Mouse (Mus musculus): ENCODE results near the gene Prpf40b. TPM values are rescaled to one million over a fixed set of nuclear protein-coding genes. Genes with fewer than 3 reads are reported as not detected.

The Prpf40b gene
- total and polyA plus RNA-seq, 3 experiments = 24.7 to 46.4 TPM; not detected in 1

DNA sequence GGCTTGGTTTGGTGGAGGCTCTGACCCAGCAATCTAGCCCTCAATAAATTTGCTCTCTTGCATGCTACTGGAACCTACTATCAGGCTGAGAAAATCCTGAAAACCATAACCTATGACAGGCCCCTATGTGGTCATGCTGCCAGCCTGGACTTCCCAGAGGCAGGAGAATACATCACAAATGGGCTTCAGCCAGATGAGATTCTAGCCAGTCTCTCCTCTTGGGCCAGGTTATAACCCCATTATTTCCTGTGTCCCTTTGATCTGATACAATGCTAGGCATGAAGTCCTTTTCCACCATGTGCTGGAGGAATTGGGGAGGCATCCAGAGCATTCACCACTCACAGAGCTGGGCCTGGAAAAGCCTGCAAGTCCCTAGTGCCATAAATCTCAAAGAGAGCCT, 37.2 kb downstream of the Prpf40b start:
- peaks cover 9 to 35% of the 10 kb centered on the region in 2 experiments for H3K4me1 ChIP-seq (ENCODE audit: control insufficient read depth in 1 of 2, insufficient read depth in 2 of 2, low read length in 2 of 2)
- H3K9ac ChIP-seq (ENCODE audit: control insufficient read depth, low read depth, low read length, poor library complexity, severe bottlenecking) = no peak overlapping the region

DNA sequence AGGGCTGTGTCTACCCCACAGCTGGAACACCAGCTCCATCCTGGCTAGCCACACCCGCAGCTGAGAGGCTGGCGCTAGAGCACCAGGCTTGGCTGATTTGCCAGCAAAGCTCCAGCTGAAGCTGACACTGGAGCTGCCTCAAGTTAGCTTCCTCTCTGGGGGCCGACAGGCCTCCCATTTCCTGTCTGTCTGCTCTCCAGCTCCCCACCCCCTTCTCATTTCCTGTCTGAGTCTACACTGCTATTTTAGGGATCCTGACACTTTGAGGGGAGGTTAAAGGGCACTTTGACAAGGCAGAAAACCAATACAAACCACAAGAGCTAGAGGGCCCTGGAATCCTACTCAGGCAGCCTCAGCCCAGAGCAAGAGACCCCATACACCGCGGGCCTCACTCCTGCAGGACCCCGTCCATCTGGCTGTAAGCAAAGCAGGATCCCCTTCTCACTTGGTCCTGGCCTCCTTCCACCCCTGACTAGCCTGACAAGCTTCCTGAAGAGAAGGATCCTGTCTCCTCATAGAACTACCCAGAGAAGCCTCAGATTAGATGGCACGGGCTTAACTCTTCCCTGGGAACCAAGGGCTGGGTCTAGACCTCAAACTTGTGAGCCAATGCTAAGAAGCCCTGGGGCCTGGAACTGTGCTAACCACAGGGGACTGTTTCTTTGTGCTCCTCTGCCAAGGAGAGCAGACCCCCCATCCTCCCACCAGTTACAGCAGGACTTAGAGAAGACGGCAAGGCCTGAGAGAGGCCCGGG, 38.2 kb downstream of the Prpf40b start:
- Histone ChIP-seq H3K27me3 (ENCODE audit: control insufficient read depth in 1 of 2, insufficient read depth in 2 of 2, low read length in 2 of 2) (no peaks in the 10 kb centered on the region; a peak in 1 of 4 replicates), H3K4me3 (ENCODE audit: control insufficient read depth in 1 of 2, insufficient read depth in 1 of 2, low read depth in 2 of 2, low read length in 2 of 2) (no peak overlapping the region; a peak in 1 of 4 replicates), H3K9me3 (replicated peaks; ENCODE audit: insufficient read depth, low read length) (no peaks in the 10 kb centered on the region), H3K27ac (ENCODE audit: control insufficient read depth, low read depth, low read length) (peak overlapping the region; percentile 24), H3K36me3 (ENCODE audit: control insufficient read depth in 1 of 2, insufficient read depth in 2 of 2, low read length in 2 of 2) (peaks cover 0 to 25% of the 10 kb centered on the region in 2 experiments; a peak in 2 of 4 replicates), H3K9ac (ENCODE audit: control insufficient read depth, low read depth, low read length, poor library complexity, severe bottlenecking) (peak overlapping the region; percentile 14), H3K4me1 (ENCODE audit: control insufficient read depth in 1 of 2, insufficient read depth in 2 of 2, low read length in 2 of 2) (peaks cover 9 to 35% of the 10 kb centered on the region in 2 experiments), H3K79me2 (ENCODE audit: control insufficient read depth, insufficient read depth, low read length, poor library complexity) (no peaks in the 10 kb centered on the region)
- DNase-seq (ENCODE audit: low read depth, low spot score) = peak; percentile 93
- TF ChIP-seq GABPA (IDR thresholded peaks at IDR 0.05; ENCODE audit: low read depth, low read length) = no peak
- TF ChIP-seq RCOR1 (IDR thresholded peaks at IDR 0.05; ENCODE audit: low read depth, low read length) = peak; percentile 43
- no peak for TF ChIP-seq RAD21 (IDR thresholded peaks at IDR 0.05; ENCODE audit: low read depth, low read length)
- TF ChIP-seq ETS1 (IDR thresholded peaks at IDR 0.05; ENCODE audit: low read depth, low read length) = peak; percentile 92
- TF ChIP-seq POLR2AphosphoS5 (IDR thresholded peaks at IDR 0.05; ENCODE audit: borderline replicate concordance, low read depth, low read length) = no peak
- TF ChIP-seq E2F4 (IDR thresholded peaks at IDR 0.05; ENCODE audit: borderline replicate concordance, low read depth, low read length) = no peak
- peak; percentile 85 for TF ChIP-seq SIN3A (IDR thresholded peaks at IDR 0.05; ENCODE audit: low read length)
- TF ChIP-seq MEF2A (IDR thresholded peaks at IDR 0.05; ENCODE audit: extremely low read depth, insufficient replicate concordance, low read depth, low read length, poor library complexity, severe bottlenecking) = peak; percentile 97
- peak; percentile 48; the same call in 1 of the 2 replicates for TF ChIP-seq BHLHE40 (IDR thresholded peaks at IDR 0.05; ENCODE audit: borderline replicate concordance, low read depth, low read length)
- no peak; the same call in 1 of the 2 replicates for TF ChIP-seq ZNF384 (IDR thresholded peaks at IDR 0.05; ENCODE audit: low read depth, low read length)
- TF ChIP-seq MAX (IDR thresholded peaks at IDR 0.05; ENCODE audit: low read length) = peak; percentile 31; the same call in 1 of the 2 replicates
- TF ChIP-seq UBTF (IDR thresholded peaks at IDR 0.05; ENCODE audit: borderline replicate concordance, insufficient read depth, low read depth, low read length) = no peak
- TF ChIP-seq HCFC1 (IDR thresholded peaks at IDR 0.05; ENCODE audit: low read depth, low read length) = peak; percentile 76
- TF ChIP-seq MAZ (IDR thresholded peaks at IDR 0.05; ENCODE audit: low read depth, low read length) = peak; percentile 88; the same call in 1 of the 2 replicates
- TF ChIP-seq CHD1 (IDR thresholded peaks at IDR 0.05; ENCODE audit: low read depth, low read length) = peak; percentile 93; the same call in 1 of the 2 replicates
- peak; percentile 66 for TF ChIP-seq MXI1 (IDR thresholded peaks at IDR 0.05; ENCODE audit: low read depth, low read length)
- no peak for TF ChIP-seq NRF1 (IDR thresholded peaks at IDR 0.05; ENCODE audit: insufficient read depth, low read depth, low read length, poor library complexity, severe bottlenecking)
- TF ChIP-seq MYC (IDR thresholded peaks at IDR 0.05; ENCODE audit: low read depth, low read length) = no peak
- no peak for TF ChIP-seq POLR2AphosphoS2 (IDR thresholded peaks at IDR 0.05; ENCODE audit: low read length)
- TF ChIP-seq CHD2 (IDR thresholded peaks at IDR 0.05; ENCODE audit: low read length) = peak; percentile 60; the same call in 1 of the 2 replicates
- TF ChIP-seq POLR2A (IDR thresholded peaks at IDR 0.05; ENCODE audit: control insufficient read depth in 1 of 2, insufficient read depth in 1 of 2, low read depth in 1 of 2, low read length in 2 of 2, poor library complexity in 1 of 2) = peak in 1 of 2 experiments; percentile 38; a peak in 1 of 4 replicates
- TF ChIP-seq ZKSCAN1 (IDR thresholded peaks at IDR 0.05; ENCODE audit: low read depth, low read length) = no peak
- TF ChIP-seq TBP (IDR thresholded peaks at IDR 0.05; ENCODE audit: low read depth, low read length) = peak; percentile 55; the same call in 1 of the 2 replicates
- TF ChIP-seq USF1 (IDR thresholded peaks at IDR 0.05; ENCODE audit: low read depth, low read length) = no peak
- TF ChIP-seq ZMIZ1 (IDR thresholded peaks at IDR 0.05; ENCODE audit: low read depth, low read length) = no peak
- TF ChIP-seq SMC3 (IDR thresholded peaks at IDR 0.05; ENCODE audit: low read depth, low read length) = no peak
- no peak for TF ChIP-seq ZC3H11A (IDR thresholded peaks at IDR 0.05; ENCODE audit: low read depth, low read length)

More for the DNA sequence above, 37.2 kb downstream of the Prpf40b start:
- no peak for DNase-seq (ENCODE audit: low read depth, low spot score)
- no peak for TF ChIP-seq MAFK (IDR thresholded peaks at IDR 0.05; ENCODE audit: borderline replicate concordance, low read depth, low read length)
- TF ChIP-seq ZC3H11A (IDR thresholded peaks at IDR 0.05; ENCODE audit: low read depth, low read length) = no peak
- TF ChIP-seq RAD21 (IDR thresholded peaks at IDR 0.05; ENCODE audit: low read depth, low read length) = no peak
- TF ChIP-seq MYB (IDR thresholded peaks at IDR 0.05; ENCODE audit: low read depth, low read length) = no peak
- TF ChIP-seq ZMIZ1 (IDR thresholded peaks at IDR 0.05; ENCODE audit: low read depth, low read length) = no peak
- TF ChIP-seq TBP (IDR thresholded peaks at IDR 0.05; ENCODE audit: low read depth, low read length) = no peak
- no peak for TF ChIP-seq GABPA (IDR thresholded peaks at IDR 0.05; ENCODE audit: low read depth, low read length)
- Histone ChIP-seq H3K4me3 (ENCODE audit: control insufficient read depth in 1 of 2, insufficient read depth in 1 of 2, low read depth in 2 of 2, low read length in 2 of 2) (no peak overlapping the region), H3K27me3 (ENCODE audit: control insufficient read depth in 1 of 2, insufficient read depth in 2 of 2, low read length in 2 of 2) (no peaks in the 10 kb centered on the region; a peak in 1 of 4 replicates), H3K36me3 (ENCODE audit: control insufficient read depth in 1 of 2, insufficient read depth in 2 of 2, low read length in 2 of 2) (peaks cover 0 to 25% of the 10 kb centered on the region in 2 experiments; a peak in 2 of 4 replicates), H3K9me3 (replicated peaks; ENCODE audit: insufficient read depth, low read length) (no peaks in the 10 kb centered on the region), H3K27ac (ENCODE audit: control insufficient read depth, low read depth, low read length) (no peak overlapping the region), H3K79me2 (ENCODE audit: control insufficient read depth, insufficient read depth, low read length, poor library complexity) (no peaks in the 10 kb centered on the region)
